Mouse (Mus musculus): ENCODE data around the gene Vmn1r219.
"Not testable (repeated sequence)": the region's sequence is repeated elsewhere in the genome, so short reads cannot be mapped to it uniquely, and the experiment has no call there.

Gene Vmn1r219

DNA sequence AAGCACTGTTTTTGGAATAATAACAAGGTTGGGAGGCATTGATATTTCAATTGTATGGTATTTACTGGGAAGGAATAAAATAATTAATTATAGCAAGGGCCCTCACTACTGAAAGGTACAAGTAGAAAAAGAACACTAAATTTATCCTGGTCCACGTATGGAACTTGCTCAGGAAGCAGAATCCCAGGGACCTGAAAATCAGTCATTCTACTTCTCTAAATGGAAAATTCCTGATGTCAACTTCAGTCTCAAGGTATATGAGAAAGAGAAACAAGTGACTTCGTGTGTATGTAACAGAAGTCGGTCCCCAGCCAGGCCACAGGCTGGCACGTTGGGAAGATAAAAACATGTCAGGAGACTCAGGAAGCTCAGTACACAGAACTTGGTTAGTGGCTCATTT, at the start of gene Vmn1r219:
Gene Vmn1r219, plus strand, starts transcription at position 301 of the 400 bp plus-strand sequence.
- no peak for DNase-seq (ENCODE audit: low read depth, low spot score)

GRCm38 (mm10) chr13:23118126-23118525, 41.0 kb upstream of the Vmn1r219 start, which contains the start of gene Vmn1r217:
TSS of gene Vmn1r217 (minus strand) at chr13:23118226.
- not testable (repeated sequence) for DNase-seq (ENCODE audit: low read depth, low spot score)

- no peak for DNase-seq (ENCODE audit: low read depth, low spot score)
Observed at GRCm38 (mm10) chr13:23120611-23121010, 38.5 kb upstream of the Vmn1r219 start.

DNA sequence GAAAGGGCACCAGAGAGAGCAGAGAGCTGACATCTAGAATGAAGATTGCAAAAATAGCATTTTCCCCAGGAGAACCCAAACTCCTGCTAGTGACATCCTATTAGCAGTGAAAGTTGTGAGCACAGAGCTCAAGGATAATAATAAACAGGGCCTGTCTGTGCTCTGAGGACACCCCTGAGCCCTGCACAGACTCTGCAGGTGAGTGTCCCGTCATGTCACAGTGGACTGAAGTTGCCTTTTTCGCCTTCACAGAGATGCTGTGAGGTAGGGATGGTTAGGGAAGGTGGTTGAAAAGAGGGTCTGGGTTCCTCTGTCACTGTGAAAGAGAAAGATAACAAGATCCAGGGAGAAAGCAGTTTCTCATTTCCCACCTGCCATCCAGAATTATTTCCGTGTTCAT, 26.0 kb upstream of the Vmn1r219 start, which contains the start of gene Vmn1r218:
Gene Vmn1r218, plus strand, starts transcription at position 57 of the 400 bp plus-strand sequence.
- DNase-seq (ENCODE audit: low read depth, low spot score): no peak

DNA sequence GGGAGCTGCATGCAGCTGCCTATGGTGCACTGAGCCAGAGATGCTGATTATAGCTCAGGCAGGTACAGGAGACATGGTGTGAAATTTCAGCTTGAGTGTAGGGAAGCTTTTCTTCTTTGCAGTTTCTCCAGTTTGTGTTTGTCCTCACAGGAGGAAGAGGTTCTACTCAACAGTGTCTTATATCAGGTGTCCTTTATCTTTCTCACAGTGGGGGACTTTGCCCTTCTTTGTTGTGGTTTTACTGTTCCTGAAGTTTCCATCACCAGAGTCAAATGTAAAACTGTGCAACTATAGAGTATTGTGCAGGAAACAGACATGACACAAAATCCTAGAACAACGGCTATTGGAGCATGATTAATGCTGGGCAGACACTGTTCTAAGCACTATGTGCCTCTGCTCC, 25.6 kb upstream of the Vmn1r219 start:
- DNase-seq (ENCODE audit: low read depth, low spot score): peak; percentile 33

GRCm38 (mm10) chr13:23138880-23139279, 20.2 kb upstream of the Vmn1r219 start:
- no peak for DNase-seq (ENCODE audit: low read depth, low spot score)

GRCm38 (mm10) chr13:23157848-23158247, 1.3 kb upstream of the Vmn1r219 start:
- DNase-seq (ENCODE audit: low read depth, low spot score): peak; percentile 77

DNA sequence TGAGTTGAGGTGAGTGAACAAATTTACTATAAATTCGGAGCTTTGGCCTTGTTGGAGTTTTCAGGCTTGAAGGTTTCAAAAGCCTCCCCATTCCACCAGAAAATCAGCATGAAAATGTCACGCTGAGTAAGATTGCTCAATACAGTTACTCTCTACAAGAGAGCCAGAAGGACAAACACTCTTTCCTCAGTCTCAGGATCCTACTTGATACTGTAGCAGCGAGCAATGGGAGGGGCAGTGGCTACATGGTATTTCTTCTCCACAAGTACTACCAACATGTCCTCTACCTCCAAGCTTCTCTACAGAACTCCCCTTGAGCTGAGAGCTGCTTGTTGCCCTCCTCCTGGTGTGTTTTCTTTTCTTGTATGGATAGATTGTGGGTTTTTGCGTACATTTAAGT, 7.4 kb downstream of the Vmn1r219 start:
- not testable (repeated sequence) for DNase-seq (ENCODE audit: low read depth, low spot score)

DNA sequence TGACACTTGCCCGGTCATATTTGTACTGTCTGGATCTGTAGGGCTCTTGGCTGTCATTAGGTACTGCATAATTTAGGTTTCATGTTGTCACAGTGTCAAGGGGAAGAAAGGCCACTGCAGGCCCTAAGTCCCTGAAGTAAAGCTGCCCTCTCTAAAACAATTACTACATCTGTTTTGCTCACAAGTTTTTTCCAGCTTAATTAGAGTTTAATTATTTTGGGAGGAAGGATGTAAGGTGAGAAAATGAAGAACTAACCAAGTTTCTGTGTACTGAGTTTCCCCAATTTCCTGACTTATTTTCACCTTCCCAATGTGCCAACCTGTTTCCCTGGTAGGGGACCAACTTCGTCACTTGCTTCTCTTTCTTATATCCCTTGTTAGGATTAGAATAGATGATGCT, 28.8 kb downstream of the Vmn1r219 start, which contains the start of gene Vmn1r220:
Gene Vmn1r220, minus strand, starts transcription at position 101 of the 400 bp plus-strand sequence.
- no peak for DNase-seq (ENCODE audit: low read depth, low spot score)

GRCm38 (mm10) chr13:23203885-23204284, 44.8 kb downstream of the Vmn1r219 start:
- not testable (repeated sequence) for DNase-seq (ENCODE audit: low read depth, low spot score)

GRCm38 (mm10) chr13:23213827-23214226, 54.7 kb downstream of the Vmn1r219 start, which contains the start of gene Vmn1r221:
TSS of gene Vmn1r221 (plus strand) at chr13:23214127.
- not testable (repeated sequence) for DNase-seq (ENCODE audit: low read depth, low spot score)

Measured in ZHBTc4 (cell line).